Mouse (Mus musculus) layer of hippocampus, adult 18-20 months (tissue): ENCODE data around the gene Pgm2l1. TPM values are rescaled to one million over a fixed set of nuclear protein-coding genes. Genes with fewer than 3 reads are reported as not detected.
"Not testable (repeated sequence)": the region's sequence is repeated elsewhere in the genome, so short reads cannot be mapped to it uniquely, and the experiment has no call there.

ENCODE experiments used
- DNase-seq, 2 experiments: peaks; one replicate each; pipeline ENCODE4 v3.0.0; 2022; ENCODE audit warnings: low spot score in 2 of 2
- total RNA-seq, 2 experiments: library from RNA; stranded (reverse); gene quantifications; 2 replicates each; pipeline ENCODE4 v1.2.3; 2021

The Pgm2l1 gene
- total RNA-seq, 2 experiments from 2014 or later: 250 to 264 TPM

DNA sequence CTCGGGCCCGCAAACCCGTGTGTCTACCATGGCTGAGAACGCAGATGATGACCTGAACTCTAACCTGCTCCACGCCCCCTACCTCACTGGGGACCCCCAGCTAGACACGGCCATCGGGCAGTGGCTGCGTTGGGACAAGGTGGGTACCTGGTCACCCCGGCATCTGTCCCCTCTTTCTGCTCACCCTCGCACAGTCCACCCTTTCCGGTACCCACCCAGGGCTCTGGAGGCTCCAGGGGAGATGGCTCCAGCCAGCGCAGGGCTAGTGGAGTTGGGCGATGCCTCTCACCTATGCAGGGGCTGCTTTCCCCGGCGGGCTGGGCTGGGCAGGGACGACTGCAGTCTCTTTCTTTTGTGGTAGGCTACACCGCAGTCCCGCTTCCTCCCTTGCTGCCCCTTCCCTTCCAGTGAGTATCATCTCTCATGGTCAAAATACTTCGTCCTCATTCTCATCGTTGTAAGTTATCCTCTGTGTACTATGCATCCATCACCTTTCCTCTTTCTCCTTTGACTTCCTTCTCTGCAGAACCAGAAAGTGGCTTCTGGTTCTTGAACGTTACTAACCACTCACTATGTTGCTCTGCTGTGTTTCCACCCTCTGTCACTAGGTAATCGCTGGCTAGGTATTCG lies 817 bp downstream of the Pgm2l1 start:
- DNase-seq: no peak

DNA sequence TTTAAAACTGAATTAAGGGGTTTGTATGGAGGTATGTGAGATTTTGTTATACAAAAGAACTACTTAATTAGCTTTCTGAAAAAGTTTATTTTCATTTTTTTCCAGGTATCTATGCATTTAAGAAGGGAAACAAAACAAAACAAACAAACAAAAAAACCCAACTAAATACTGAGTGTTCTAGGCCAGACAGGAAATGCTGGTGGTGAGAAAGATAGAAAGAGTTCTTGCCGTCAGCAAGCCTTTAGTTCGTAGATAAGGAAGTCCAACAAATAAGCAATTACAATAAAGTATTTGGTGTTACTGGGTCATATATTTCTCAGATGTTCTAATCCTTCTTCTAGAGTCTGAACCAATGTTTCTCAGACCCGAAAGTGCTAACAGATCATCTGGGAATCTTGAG lies 1.8 kb downstream of the Pgm2l1 start:
- no peak for DNase-seq

DNA sequence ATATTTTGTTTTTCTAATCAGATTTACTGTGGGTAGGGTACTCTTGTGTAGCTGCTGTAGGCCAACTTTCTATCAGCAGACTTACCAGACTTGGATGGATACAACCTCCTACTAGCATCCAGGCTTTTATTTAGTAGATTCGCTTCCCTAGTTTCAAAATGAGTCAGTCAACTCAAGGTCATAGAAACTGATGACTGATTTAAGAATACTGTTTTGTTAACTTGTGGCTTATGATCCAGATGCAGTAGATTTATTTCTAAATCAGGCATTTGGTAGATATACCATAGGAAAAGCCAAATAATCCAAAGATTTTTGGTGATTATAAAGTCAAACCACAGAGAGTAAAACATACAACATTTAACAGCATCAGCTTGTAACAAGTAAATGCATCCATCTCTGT lies 3.5 kb downstream of the Pgm2l1 start:
- no peak for DNase-seq

DNA sequence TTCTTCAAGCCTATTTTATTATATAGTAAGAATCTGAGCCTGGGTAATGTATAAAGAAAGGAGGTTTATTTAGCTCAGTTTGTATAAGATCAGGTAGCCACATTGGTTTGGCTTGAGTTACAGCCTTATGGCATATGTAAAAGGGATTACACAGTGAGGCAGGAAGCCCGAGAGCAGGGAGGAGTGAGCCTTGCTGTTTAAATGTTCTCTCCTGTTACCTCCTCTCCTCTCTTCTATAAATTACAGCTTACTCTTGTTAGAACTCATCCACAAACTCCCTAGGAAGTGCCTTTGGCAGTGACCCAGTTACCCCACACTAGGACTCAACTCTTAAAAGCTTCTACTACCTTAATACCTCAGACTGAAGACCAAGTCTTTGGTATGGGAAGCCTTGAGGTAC lies 4.5 kb downstream of the Pgm2l1 start:
- no peak for DNase-seq

DNA sequence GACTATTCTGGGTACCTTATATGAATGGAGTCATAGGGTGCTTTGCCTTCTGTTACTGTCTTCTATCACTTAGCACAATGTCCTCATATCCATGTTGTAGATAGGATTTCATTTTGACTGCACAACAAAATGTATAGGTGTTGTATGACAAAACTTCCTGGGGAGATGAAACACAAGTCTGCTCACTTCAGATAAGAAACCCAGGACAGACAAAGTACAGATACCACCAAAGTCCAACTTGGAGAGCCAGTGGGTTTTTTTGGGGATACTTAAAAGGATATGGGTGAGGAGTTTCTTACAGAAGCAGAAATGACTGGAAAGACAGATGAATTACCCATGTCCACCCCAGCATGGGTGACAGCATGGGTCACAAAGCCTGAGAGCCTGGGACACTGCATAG lies 6.5 kb downstream of the Pgm2l1 start:
- DNase-seq: no peak

DNA sequence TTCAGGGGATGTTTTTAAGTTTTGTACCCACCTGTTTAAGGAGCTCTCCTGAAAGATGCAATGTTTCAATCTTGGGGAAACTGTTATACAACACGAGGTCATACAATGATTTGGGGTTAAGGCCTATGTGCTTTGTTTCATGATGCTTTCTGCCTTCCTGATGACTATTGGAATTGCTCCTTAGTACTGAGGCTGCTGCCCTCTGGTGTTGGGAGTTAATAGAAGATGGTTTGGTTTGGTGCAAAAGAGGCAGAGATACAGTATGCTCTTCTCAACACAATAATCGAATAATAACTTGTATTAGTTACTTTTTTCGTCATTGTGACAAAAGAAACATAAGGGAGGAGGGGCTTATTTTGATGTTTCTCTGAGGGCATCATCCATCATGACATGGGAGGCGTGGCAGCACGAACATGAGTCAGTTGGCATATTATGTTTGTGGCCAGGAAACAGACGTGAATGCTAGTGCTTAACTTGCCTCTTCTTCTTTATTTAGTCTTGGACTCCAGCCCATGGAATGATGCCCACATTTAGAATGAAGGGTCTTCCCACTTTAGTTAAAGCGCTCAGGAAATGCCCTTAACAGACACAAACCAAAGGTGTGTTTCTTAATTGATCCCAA lies 7.2 kb downstream of the Pgm2l1 start:
- DNase-seq: peak in 1 of 2 experiments; percentile 42

DNA sequence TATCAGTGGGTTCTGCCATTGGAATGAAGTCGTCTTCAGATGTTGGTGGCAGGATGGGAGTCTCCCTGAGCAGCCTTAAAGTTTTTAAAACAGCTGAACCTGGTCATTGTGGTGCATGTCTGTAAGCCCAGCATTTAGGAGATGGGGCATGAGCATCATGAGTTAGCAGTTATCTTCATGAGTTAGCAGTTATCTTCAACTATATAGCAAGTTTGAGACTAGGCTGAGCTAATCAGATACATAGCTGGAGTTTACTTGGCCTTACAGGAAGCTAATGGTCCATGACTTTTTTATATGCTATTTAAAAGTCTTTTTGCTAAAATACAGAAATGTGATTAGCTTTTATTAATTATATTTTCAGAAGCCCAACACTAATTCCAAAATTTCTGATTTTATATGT lies 11.1 kb downstream of the Pgm2l1 start:
- no peak for DNase-seq

DNA sequence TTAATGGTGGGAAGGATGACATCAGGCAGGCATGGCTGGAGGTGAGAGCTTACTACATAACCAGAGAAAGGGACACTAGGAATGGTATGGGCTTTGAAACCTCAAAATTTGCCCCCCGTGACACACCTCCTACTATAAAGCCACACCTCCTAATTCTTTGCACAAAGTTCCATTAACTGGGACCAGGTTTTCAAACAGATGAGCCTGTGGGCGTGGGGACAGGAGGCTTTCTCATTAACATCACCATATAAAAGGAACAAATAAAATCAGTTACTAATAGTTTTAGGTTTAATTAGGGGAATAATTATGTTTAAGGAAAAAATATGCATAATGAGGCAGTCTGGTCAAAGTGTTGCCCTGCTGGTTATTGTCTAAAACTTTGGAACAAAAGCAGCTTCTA lies 13.4 kb downstream of the Pgm2l1 start:
- DNase-seq: peak in 1 of 2 experiments; percentile 69

DNA sequence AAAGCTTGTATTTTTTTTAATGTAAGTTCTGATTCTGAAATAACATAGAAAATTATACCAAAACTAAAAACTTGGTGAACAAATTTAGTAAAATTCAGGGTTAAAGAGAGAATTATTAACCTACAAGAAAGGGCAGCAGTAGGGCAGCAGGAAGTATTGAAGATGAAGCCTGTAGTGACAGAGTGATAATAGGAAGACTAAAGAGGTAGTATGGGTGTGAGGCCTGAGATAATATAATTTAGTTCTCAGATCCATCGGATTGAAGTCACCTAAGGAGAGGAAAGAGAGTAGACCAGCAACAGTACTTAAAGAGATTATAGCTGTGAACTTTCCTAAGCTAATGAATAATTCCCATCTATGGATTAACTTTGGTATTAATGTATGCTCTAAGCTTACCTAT lies 15.8 kb downstream of the Pgm2l1 start:
- no peak for DNase-seq

DNA sequence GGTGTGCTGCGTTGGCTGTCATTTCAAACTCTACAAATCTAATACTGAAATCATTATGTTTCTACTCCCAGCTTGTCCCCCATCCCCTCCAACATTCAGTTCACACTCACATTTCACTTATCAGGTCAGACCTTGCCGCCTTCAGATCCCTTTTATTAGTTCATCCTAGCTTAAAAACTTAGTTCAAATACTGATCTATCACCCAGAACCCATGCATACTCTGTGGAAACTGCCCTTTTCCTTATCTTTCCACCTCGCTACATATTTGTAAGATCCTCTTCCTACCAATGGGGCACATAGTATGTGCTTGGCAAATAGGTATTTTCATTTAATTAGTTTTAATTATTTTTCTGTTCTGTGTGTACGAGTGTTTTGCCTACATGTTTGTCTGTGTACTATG lies 17.0 kb downstream of the Pgm2l1 start:
- no peak for DNase-seq

DNA sequence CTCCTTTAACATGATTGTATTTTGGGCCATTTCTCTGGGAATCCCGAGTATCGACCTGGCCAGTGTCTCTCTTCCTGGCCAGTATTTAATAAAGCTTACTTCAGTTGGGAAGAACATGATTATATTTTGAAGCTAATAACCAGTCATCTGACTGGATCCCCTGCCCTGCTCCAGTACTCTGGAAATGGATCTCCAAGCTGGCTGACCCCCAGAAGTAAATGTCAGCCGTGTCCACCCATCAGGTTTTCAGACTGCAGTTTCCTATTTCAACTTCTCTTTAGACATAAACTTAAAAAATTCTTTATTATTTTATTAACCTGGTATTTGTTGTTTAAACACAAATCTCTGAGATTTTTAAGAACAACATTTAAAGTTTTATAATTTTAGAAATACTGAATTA lies 18.0 kb downstream of the Pgm2l1 start:
- no peak for DNase-seq

DNA sequence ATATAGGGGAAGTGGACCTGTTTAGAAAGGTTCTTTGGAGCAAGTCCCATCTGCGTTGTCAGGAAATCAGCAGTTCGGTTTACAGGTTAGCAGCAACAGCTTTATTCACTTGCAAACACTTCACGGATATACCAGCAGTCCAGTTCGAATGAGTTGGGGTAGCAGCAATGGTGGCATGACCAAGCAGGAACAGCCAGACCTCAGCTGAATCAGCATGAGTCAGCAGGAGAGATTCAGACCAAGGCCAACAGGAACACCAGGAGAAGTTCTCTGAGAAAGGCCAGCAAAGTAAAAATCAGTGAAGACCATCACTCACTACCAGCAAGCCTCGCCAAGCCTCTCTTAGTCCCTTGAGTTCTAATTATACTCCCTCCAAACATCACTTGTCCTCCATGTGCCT lies 23.5 kb downstream of the Pgm2l1 start:
- no peak for DNase-seq

DNA sequence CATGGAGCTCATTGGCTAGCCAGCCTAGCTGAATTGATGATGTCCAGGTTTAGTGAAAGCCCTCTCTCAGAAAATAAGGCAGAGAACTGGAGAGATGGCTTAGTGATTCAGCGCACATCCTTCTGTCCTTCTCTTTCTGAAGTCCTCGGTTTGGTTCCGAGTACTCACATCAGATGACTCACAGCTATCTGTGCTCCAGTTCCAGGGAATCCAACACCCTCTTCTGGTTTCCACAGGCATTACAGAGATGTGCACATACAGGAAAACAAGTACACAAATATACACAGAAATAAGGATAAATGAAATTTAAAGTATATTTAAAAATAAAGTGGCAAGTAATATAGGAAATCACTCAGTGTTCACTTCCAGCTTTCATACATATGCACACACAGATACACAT lies 35.2 kb downstream of the Pgm2l1 start:
- DNase-seq: no peak

DNA sequence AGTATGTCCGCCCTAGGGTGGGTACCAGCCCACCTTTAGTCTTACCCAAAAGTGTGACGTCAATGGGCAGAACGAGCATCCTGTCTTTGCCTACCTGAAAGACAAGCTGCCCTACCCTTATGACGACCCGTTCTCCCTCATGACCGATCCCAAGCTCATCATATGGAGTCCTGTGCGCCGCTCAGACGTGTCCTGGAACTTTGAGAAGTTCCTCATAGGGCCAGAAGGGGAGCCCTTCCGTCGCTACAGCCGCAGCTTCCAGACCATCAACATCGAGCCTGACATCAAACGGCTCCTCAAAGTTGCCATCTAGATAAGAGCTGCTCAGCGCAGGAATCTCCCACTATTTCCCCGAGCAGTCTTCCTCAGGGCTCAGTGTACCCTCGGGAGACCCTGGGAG lies 37.7 kb downstream of the Pgm2l1 start:
- DNase-seq: not testable (repeated sequence)

DNA sequence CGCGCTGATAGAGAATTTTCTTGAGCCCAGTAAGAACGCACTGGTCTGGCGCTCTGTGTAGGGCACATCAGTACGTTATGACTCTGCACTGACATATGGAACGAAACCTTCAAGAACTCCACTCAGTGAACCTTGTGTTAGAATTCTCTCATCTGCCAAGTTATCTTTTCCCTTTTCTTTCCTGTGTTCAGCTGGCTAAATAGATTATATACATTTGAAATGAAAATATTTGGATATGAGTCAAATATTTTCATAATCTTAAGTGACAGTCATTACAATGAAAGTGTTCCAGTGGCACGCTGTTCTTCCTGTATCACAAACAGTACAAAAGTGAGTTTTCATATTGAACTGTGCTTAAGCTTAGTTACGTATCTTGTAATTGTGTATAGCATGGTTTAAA lies 45.2 kb downstream of the Pgm2l1 start:
- DNase-seq: no peak

DNA sequence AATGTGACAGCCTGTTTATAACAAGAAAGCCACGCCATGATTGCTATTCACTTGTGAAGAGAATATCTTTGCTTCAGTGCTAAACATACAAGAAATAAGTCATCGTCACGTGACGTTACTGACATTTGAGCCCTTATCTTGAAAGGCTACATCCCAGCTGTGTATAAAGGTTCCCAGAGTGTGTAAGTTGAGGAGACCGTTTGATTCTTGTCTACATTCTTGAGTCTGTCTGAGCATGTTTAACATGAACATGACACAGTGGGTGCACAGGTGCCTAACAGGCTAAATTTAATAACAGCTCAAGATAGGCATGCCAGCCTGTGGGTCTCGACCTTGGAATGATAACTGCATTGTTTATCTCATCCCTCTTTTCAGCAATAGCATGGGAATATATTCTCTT lies 47.3 kb downstream of the Pgm2l1 start:
- no peak for DNase-seq

DNA sequence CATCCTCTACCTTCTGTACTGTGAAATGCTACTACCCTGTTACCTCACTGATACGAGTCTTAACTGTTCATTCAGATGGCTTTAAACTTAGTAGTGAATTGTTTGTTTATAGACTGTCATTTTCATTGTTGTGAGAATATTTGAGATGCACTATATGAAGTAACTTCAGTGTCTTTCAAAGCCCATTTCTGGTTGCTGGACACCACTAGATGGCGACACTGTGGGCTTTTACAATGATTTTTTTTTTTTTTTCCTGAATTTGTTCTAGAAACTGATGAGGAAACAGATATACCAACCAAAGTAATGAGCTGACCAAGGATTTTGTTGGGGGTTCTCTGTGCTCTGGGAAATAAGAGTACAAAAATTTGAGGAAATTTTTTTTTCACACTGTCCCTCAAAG lies 49.2 kb downstream of the Pgm2l1 start:
- DNase-seq: no peak

DNA sequence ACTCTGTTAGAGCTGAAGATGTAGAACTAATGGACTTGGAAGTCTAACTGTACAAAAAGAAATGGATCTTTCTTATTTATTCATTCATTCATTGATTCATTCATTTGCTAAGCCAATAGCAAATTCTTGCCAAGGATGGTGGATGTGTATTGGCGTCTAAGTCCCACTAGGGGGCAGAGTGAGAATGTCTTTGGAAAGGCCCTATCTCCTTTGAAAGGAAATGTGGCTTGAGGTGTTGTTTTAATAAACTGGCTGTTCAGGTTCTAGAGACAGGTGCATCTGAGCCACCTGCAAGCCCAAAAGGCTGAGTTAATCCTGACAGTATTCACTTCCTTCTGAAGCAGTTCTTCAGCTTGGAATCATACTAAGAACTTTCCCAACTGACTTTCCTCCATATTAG lies 52.6 kb downstream of the Pgm2l1 start:
- DNase-seq: peak in 1 of 2 experiments; percentile 69

DNA sequence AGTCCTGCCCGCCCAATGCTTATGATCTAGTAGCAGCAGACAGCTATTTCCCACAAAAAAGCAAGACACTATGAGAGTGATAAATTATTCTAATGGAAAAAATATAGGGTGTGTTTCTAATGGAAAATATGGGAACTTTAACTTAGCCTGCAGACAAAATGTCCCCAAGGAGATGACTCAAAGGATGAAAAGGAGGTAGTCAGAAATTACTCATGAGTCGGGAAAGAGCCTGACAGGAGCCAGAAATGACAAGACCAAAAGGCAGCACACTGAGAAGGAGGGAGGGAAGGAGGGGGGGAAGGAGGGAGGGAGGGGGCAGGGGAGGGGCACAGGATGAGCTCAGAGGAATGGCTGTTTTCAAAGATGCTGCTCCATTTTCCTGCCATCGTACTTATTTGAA lies 54.4 kb downstream of the Pgm2l1 start:
- DNase-seq: no peak

DNA sequence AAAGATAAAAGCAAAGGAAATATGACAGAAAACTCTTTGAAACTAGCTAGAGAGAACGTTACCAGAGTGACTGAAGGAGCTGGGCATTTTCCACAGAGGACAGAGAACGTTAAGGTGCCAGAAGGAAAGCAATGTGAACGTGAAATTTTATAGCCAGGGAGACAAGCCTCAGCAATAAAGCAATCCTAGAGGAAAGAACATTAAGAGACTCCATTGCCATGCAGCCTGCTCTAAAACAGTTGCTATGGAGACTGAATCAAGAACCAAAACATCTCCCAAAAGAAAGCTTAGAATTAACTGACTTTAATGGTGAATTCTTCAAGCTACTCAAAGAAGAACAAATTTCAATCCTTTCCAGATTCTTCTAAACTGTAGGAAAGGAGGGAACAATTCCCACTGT lies 56.1 kb downstream of the Pgm2l1 start:
- no peak for DNase-seq

DNA sequence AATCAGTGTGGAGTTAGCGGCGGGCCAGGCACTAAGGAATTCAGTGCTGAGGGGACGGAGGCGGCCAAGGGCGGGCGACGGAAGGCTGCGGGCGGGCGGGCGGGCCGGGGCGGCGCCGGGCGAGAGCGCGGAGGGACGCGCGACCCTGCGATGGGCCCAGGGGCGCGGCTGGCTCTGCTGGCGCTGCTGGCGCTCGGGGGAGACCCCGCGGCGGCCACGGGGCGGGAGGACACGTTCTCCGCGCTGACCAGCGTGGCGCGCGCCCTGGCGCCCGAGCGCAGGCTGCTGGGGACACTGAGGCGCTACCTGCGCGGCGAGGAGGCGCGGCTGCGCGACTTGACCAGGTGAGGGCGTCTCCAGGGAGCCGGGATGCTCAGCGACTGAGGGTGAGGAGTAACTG lies 58.2 kb downstream of the Pgm2l1 start, which contains the start of gene P4ha3:
Gene P4ha3 (plus strand): TSS at position 138 of the 400 bp plus-strand sequence.
- no peak for DNase-seq

DNA sequence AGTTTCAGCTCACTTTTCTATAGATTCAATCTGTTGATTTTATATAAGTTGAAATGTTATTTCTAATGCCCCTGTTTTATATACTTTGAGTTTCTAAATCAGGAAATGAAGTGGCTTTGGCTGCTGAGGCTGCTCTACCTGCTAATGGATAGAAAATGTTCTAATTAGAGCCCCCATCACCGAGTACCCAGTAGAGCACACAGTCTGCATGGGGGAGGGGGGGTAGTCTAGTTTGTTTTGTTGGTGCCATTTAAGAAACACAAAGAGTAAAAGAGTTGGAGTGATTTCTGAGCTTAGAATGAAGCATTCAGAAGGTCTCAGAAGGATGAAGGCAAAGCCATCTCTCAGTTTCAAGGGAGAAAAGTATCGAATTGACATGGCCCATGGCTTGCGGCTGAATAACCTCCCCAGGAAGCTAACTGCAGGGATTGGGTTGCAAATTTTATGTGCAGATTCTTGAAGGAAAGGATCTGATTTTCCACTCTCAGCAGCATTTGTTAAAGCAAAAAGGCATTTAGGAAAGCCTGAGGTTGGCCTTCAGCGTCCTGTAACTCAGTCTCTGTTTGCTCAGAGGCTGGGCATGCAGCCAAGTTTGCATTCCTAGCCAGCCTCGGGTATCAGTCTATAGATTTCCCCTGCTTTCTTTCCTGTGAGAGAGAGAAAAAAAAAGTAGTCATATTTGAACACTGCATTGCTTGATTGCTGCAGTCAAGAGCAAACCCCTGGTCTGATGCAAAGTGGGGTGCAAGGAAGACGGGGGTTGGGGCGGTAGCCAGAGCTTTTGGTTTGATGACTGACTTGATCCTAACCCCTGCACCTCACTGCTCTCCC lies 60.8 kb downstream of the Pgm2l1 start:
- no peak for DNase-seq
